Mouse (Mus musculus) liver, adult (tissue): ENCODE data around the gene Rbm20.

Experiments
- GATA4 ChIP-seq: IDR thresholded peaks from 2 replicates; pipeline ENCODE4 v1.6.1; 2014; ENCODE audit warnings: mild to moderate bottlenecking, low read length; ENCODE audit not compliant: insufficient replicate concordance

Gene Rbm20

GRCm38 (mm10) chr19:53801380-53801779 lies 124.3 kb downstream of the Rbm20 start:
- TF ChIP-seq GATA4, result no peak

- TF ChIP-seq GATA4, result no peak
Measured at GRCm38 (mm10) chr19:53801789-53802683, 124.9 kb downstream of the Rbm20 start.

- no peak for TF ChIP-seq GATA4
Measured at GRCm38 (mm10) chr19:53803954-53804353, 126.8 kb downstream of the Rbm20 start.

- no peak for TF ChIP-seq GATA4
Measured at GRCm38 (mm10) chr19:53805063-53805462, 128.0 kb downstream of the Rbm20 start.

GRCm38 (mm10) chr19:53806126-53806525 lies 129.0 kb downstream of the Rbm20 start:
- no peak for TF ChIP-seq GATA4

- no peak for TF ChIP-seq GATA4
Measured at GRCm38 (mm10) chr19:53807276-53807801, 130.2 kb downstream of the Rbm20 start.

- TF ChIP-seq GATA4, result no peak
Measured at GRCm38 (mm10) chr19:53808041-53808777, 131.1 kb downstream of the Rbm20 start.

- TF ChIP-seq GATA4, result no peak
Measured at GRCm38 (mm10) chr19:53809185-53809861, 132.2 kb downstream of the Rbm20 start.

GRCm38 (mm10) chr19:53810024-53810423 lies 132.9 kb downstream of the Rbm20 start:
- TF ChIP-seq GATA4, result no peak

GRCm38 (mm10) chr19:53810584-53810983 lies 133.5 kb downstream of the Rbm20 start:
- no peak for TF ChIP-seq GATA4

GRCm38 (mm10) chr19:53813576-53813975 lies 136.5 kb downstream of the Rbm20 start:
- no peak for TF ChIP-seq GATA4

GRCm38 (mm10) chr19:53815714-53816113 lies 138.6 kb downstream of the Rbm20 start:
- TF ChIP-seq GATA4, result no peak

- TF ChIP-seq GATA4, result no peak
Measured at GRCm38 (mm10) chr19:53816242-53816641, 139.1 kb downstream of the Rbm20 start.

GRCm38 (mm10) chr19:53819299-53819698 lies 142.2 kb downstream of the Rbm20 start:
- no peak for TF ChIP-seq GATA4
